Mouse (Mus musculus) forebrain, embryonic 13.5 days (tissue): ENCODE data around the gene Isg15. TPM values are rescaled to one million over a fixed set of nuclear protein-coding genes. Genes with fewer than 3 reads are reported as not detected.

Source experiments
- ATAC-seq: fragments of 200-750 bp; cut with Nextera tagmentation; 2 replicates; pipeline ENCODE4 v1.8.0; 2017
- H3K27ac ChIP-seq: fragments of 300-500 bp; sonication (generic); 2 replicates; pipeline ENCODE4 v1.5.1; 2015; ENCODE audit warnings: inconsistent platforms, mild to moderate bottlenecking, moderate library complexity
- H3K27me3 ChIP-seq: fragments of 300-500 bp; sonication (generic); 2 replicates; pipeline ENCODE4 v1.6.1; 2015; ENCODE audit warnings: mild to moderate bottlenecking, inconsistent platforms
- H3K36me3 ChIP-seq: fragments of 300-500 bp; sonication (generic); 2 replicates; pipeline ENCODE4 v1.6.1; 2015; ENCODE audit warnings: mild to moderate bottlenecking, inconsistent platforms; ENCODE audit not compliant: poor library complexity, severe bottlenecking
- H3K4me1 ChIP-seq: fragments of 300-500 bp; sonication (generic); 2 replicates; pipeline ENCODE4 v1.6.1; 2015; ENCODE audit warnings: inconsistent platforms
- H3K4me2 ChIP-seq: fragments of 300-500 bp; sonication (generic); 2 replicates; pipeline ENCODE4 v1.6.1; 2015; ENCODE audit warnings: inconsistent platforms, mild to moderate bottlenecking, moderate library complexity
- H3K4me3 ChIP-seq: fragments of 300-500 bp; sonication (generic); 2 replicates; pipeline ENCODE4 v1.5.1; 2015; ENCODE audit warnings: mild to moderate bottlenecking, inconsistent platforms
- H3K9ac ChIP-seq: fragments of 300-500 bp; sonication (generic); 2 replicates; pipeline ENCODE4 v1.6.1; 2015; ENCODE audit warnings: mild to moderate bottlenecking, inconsistent platforms
- H3K9me3 ChIP-seq: fragments of 300-500 bp; sonication (generic); replicated peaks from 2 replicates; pipeline ENCODE4 v1.6.1; 2016; ENCODE audit warnings: inconsistent platforms
- WGBS: fragments of 180-500 bp; shearing (Covaris S2); methylation state at CpG from one replicate; pipeline ENCODE4 v1.1.7; 2015; 5-methylcytosine and 5-hydroxymethylcytosine counted together
- polyA plus RNA-seq: library from polyadenylated mRNA; unstranded; fragments of >200 nt; fragmentation: Nextera tagmentation; extraction: Ambion mirVana; gene quantifications from 2 replicates; pipeline ENCODE4 v1.2.1, GENCODE M21; 2015

Gene Isg15
- polyA plus RNA-seq, 1 experiment from 2014 or later: 1.3 TPM

GRCm38 (mm10) chr4:156197829-156198205 is 2.8 kb downstream of the Isg15 start:
- Histone ChIP-seq H3K9me3 (no peaks in the 10 kb centered on the region), H3K9ac (peak overlapping the region; percentile 71), H3K4me1 (peaks cover 47% of the 10 kb centered on the region), H3K4me2 (peak overlapping the region; percentile 63), H3K4me3 (peak overlapping the region; percentile 83), H3K27ac (peak overlapping the region; percentile 97), H3K36me3 (peaks cover 26% of the 10 kb centered on the region), H3K27me3 (no peaks in the 10 kb centered on the region)
- WGBS: 0% methylated on average over 15 of the region's 26 CpGs
- peak; percentile 93 for ATAC-seq

- peak; percentile 79 for ATAC-seq
- H3K27ac ChIP-seq: peak within 1 kb of the TSS; percentile 97
- peaks cover 47% of the 10 kb centered on the region for H3K4me1 ChIP-seq
Measured at GRCm38 (mm10) chr4:156197131-156197828, 3.3 kb downstream of the Isg15 start, which contains the start of gene Agrn. Gene Agrn, minus strand, starts transcription at chr4:156197488.

GRCm38 (mm10) chr4:156195927-156196870 is 4.4 kb downstream of the Isg15 start:
- whole genome bisulfite sequencing: 3% methylated on average over 35 of the region's 35 CpGs
- peak; percentile 7 for ATAC-seq
- peaks cover 42% of the 10 kb centered on the region for H3K36me3 ChIP-seq
- peak overlapping the region; percentile 83 for H3K4me3 ChIP-seq
- H3K27me3 ChIP-seq: no peaks in the 10 kb centered on the region
- H3K27ac ChIP-seq: peak overlapping the region; percentile 85
- H3K9me3 ChIP-seq: no peaks in the 10 kb centered on the region
- H3K4me2 ChIP-seq: peak overlapping the region; percentile 92
- peak overlapping the region; percentile 92 for H3K9ac ChIP-seq
- H3K4me1 ChIP-seq: peaks cover 54% of the 10 kb centered on the region

More at GRCm38 (mm10) chr4:156197131-156197828, 3.3 kb downstream of the Isg15 start, which contains the start of gene Agrn:
- no peaks in the 10 kb centered on the region for H3K27me3 ChIP-seq
- H3K4me3 ChIP-seq: peak within 1 kb of the TSS; percentile 83
- peak within 1 kb of the TSS; percentile 92 for H3K9ac ChIP-seq
- peaks cover 31% of the 10 kb centered on the region for H3K36me3 ChIP-seq
- peak within 1 kb of the TSS; percentile 92 for H3K4me2 ChIP-seq
- H3K9me3 ChIP-seq: no peaks in the 10 kb centered on the region
- 0% methylated on average over 38 of the region's 88 CpGs for WGBS

GRCm38 (mm10) chr4:156194346-156194745 is 6.3 kb downstream of the Isg15 start:
- Histone ChIP-seq H3K9me3 (no peaks in the 10 kb centered on the region), H3K4me2 (peak overlapping the region; percentile 92), H3K27me3 (no peaks in the 10 kb centered on the region), H3K27ac (peak overlapping the region; percentile 35; the same call in 1 of the 2 replicates), H3K9ac (peak overlapping the region; percentile 38; the same call in 1 of the 2 replicates), H3K4me3 (no peak overlapping the region; the same call in 1 of the 2 replicates), H3K36me3 (peaks cover 56% of the 10 kb centered on the region), H3K4me1 (peaks cover 73% of the 10 kb centered on the region)
- no peak for ATAC-seq
- 46% methylated on average over 6 of the region's 6 CpGs for WGBS

GRCm38 (mm10) chr4:156193906-156194305 is 6.7 kb downstream of the Isg15 start:
- peaks cover 77% of the 10 kb centered on the region for H3K4me1 ChIP-seq
- no peak overlapping the region for H3K4me3 ChIP-seq
- WGBS: 68% methylated on average over 5 of the region's 5 CpGs
- H3K36me3 ChIP-seq: peaks cover 56% of the 10 kb centered on the region
- no peak overlapping the region for H3K27ac ChIP-seq
- H3K9ac ChIP-seq: no peak overlapping the region; the same call in 1 of the 2 replicates
- ATAC-seq: no peak
- H3K27me3 ChIP-seq: no peaks in the 10 kb centered on the region
- H3K4me2 ChIP-seq: peak overlapping the region; percentile 92
- no peaks in the 10 kb centered on the region for H3K9me3 ChIP-seq

GRCm38 (mm10) chr4:156193200-156193590 is 7.4 kb downstream of the Isg15 start:
- ATAC-seq: no peak
- H3K27me3 ChIP-seq: no peaks in the 10 kb centered on the region
- H3K4me1 ChIP-seq: peaks cover 84% of the 10 kb centered on the region
- H3K27ac ChIP-seq: peak overlapping the region; percentile 36; the same call in 1 of the 2 replicates
- peaks cover 56% of the 10 kb centered on the region for H3K36me3 ChIP-seq
- WGBS: 24% methylated on average over 2 of the region's 2 CpGs
- H3K4me3 ChIP-seq: no peak overlapping the region
- no peaks in the 10 kb centered on the region for H3K9me3 ChIP-seq
- H3K9ac ChIP-seq: no peak overlapping the region
- H3K4me2 ChIP-seq: 0 out of 2 replicates have a peak overlapping the region, but pooled peaks have one; percentile 8

GRCm38 (mm10) chr4:156192421-156193199 is 8.0 kb downstream of the Isg15 start:
- Histone ChIP-seq H3K36me3 (peaks cover 56% of the 10 kb centered on the region), H3K27me3 (no peaks in the 10 kb centered on the region), H3K9ac (peak overlapping the region; percentile 40; the same call in 1 of the 2 replicates), H3K27ac (peak overlapping the region; percentile 36; the same call in 1 of the 2 replicates), H3K9me3 (no peaks in the 10 kb centered on the region), H3K4me2 (no peak overlapping the region), H3K4me1 (peaks cover 90% of the 10 kb centered on the region), H3K4me3 (no peak overlapping the region)
- ATAC-seq: no peak
- WGBS: 60% methylated on average over 8 of the region's 8 CpGs

GRCm38 (mm10) chr4:156188811-156189323 is 11.8 kb downstream of the Isg15 start:
- Histone ChIP-seq H3K4me3 (0 out of 2 replicates have a peak overlapping the region, but pooled peaks have one; percentile 13), H3K36me3 (peaks cover 44% of the 10 kb centered on the region), H3K27me3 (no peaks in the 10 kb centered on the region), H3K9me3 (no peaks in the 10 kb centered on the region), H3K27ac (peak overlapping the region; percentile 94), H3K4me2 (peak overlapping the region; percentile 43), H3K9ac (peak overlapping the region; percentile 58), H3K4me1 (peaks cover 100% of the 10 kb centered on the region)
- peak; percentile 32 for ATAC-seq
- WGBS: 4% methylated on average over 6 of the region's 6 CpGs

GRCm38 (mm10) chr4:156188162-156188810 is 12.3 kb downstream of the Isg15 start:
- Histone ChIP-seq H3K27me3 (no peaks in the 10 kb centered on the region), H3K4me3 (no peak overlapping the region), H3K9me3 (no peaks in the 10 kb centered on the region), H3K27ac (peak overlapping the region; percentile 94), H3K4me1 (peaks cover 100% of the 10 kb centered on the region), H3K36me3 (peaks cover 42% of the 10 kb centered on the region), H3K4me2 (peak overlapping the region; percentile 80), H3K9ac (peak overlapping the region; percentile 58)
- 29% methylated on average over 5 of the region's 5 CpGs for WGBS
- ATAC-seq: no peak

GRCm38 (mm10) chr4:156185950-156186850 is 14.4 kb downstream of the Isg15 start:
- Histone ChIP-seq H3K4me1 (peaks cover 100% of the 10 kb centered on the region), H3K4me2 (peak overlapping the region; percentile 80), H3K36me3 (peaks cover 38% of the 10 kb centered on the region), H3K27ac (peak overlapping the region; percentile 94), H3K9ac (peak overlapping the region; percentile 85), H3K4me3 (peak overlapping the region; percentile 53), H3K27me3 (no peaks in the 10 kb centered on the region), H3K9me3 (no peaks in the 10 kb centered on the region)
- WGBS: 2% methylated on average over 31 of the region's 31 CpGs
- peak; percentile 67 for ATAC-seq
